Mouse (Mus musculus): ENCODE data around the gene Selenom.

DNA sequence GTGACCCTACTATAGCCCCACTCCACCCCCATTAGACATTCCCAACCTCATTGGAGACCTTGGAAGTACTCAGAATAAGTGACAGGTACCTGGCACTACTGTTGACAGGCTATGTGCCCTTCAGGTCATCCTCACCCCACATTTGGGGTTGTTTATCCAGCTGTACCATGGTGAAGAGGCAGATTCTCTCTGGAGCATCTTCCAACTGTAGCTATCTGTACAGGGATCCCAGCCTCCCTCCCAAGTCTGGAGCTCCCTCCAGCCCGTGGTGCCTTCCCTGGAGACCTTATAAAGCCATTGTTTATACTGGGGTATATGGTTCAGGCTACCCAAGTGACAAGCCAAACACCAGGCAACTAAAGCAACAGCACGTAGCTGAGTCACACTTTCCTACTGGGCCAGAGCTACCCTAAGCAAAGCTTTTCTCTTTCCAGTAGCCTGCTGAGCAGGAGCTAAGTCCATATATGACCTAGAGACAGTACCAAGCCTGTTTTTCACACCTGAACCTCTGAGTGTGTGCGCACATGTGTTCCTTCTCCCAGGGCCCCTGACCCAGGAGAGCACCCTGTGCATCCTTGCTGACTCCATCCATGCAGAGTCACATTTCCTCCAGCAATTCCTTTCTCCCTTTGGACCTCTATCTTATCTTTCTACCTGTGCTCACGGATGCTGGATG is 4.7 kb downstream of the Selenom start:
- no peak for TF ChIP-seq MAFK (IDR thresholded peaks at IDR 0.05; ENCODE audit: insufficient read depth, low read depth, low read length)
- no peak for TF ChIP-seq ZNF384 (IDR thresholded peaks at IDR 0.05; ENCODE audit: low read depth, low read length)
